Mouse (Mus musculus) regulatory T cell (primary cell): Measurements from ENCODE around the gene Fam131c.

Source experiments
- in situ Hi-C: fragments of 300-600 bp; cut with MboI, MseI; formaldehyde crosslinking; loops from one replicate; pipeline ENCODE4 v1.15.1; 2025; ENCODE audit warnings: high pct_unique_total_duplicates

Fam131c gene

DNA sequence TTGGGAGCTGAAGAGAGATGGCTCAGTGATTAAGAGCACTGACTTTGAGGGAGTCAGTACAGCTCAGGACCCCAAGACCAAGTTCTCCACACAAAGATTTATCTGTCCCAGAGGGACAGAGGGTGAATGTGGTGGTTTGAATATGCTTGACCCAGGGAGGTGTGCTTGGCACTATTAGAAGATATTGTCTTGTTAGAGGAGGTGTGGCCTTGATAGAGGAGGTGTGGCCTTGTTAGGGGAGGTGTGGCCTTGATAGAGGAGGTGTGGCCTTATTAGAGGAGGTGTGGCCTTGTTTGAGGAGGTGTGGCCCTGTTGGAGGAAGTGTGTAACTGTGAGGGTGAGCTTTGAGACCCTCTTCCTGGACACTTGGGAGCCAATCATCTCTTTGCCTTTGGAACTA lies 10.2 kb upstream of the Fam131c start:
- in situ Hi-C loops, result no loop called here

DNA sequence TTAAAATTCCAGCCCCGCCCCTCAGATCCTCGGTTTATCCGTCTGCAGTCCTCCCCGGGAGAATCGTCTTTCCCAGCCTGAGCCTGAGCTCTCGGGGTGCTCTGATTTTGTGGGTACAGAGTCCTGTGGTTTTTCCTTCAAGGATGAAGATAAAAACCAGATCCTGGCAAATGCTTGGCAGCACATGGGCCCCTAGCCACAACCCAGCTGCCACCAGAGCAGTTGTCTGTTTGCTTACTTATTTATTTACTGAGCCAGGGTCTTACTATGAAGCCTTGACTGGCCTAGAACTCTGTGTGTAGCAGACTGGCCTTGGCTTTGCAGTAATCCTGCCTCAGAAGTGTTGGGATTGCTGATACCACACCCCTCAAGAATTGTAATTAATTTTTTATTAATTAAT lies 8.8 kb upstream of the Fam131c start:
- in situ Hi-C loops, result no loop called here

DNA sequence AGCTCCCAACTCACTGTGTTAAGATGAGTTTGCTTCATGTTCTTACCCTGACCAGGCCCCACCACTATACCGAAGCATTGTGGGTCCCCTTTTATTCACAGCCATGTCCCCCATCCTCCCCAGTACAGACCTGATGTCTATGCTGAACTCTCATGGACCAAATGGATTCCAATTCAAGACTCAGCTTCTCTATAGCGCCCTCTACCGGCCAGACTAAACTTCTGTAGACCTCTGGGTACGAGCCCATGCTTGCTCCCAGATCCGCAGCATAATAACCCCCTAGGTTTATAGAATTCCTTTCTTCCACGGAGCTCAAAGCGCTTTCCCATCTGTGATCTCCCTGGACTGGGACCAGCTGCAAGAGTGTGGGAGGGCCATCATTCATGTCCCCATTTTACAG lies 7.2 kb upstream of the Fam131c start:
- in situ Hi-C loops, result loop anchor here (5.0 kb wide), 1 partner anchor 84 kb away; no protein-coding TSS in a partner anchor

DNA sequence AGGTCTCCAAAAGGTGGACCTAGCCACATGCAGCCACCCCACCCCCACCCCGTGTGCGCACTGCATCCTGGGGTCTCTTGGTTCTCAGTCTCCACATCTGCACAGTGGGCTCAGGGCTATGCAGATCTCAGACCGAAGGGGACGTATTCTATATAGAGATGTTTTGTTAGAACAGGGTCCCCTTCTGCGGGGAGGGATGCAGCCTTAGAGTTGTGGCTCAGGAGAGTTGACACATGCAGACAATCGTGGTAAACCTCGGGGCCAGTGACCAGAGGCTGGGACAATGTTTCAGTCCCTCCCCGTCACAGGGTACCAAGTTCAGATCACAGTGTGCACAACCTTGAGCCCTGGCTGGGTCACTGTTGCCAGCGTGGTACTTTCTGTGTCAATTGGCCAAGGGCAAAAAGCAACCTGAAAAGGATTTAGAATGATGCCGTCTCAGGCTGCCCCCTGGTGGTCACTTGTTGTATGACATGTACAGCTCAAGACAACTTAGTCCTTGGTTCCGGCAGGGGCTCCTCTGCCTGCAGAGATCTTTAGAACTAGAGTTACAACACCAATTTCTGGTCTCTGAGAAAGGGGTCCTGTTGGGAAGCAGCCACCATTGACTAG lies 5.0 kb upstream of the Fam131c start:
- in situ Hi-C loops, result loop anchor here (5.0 kb wide), 1 partner anchor 86 kb away; no protein-coding TSS in a partner anchor

DNA sequence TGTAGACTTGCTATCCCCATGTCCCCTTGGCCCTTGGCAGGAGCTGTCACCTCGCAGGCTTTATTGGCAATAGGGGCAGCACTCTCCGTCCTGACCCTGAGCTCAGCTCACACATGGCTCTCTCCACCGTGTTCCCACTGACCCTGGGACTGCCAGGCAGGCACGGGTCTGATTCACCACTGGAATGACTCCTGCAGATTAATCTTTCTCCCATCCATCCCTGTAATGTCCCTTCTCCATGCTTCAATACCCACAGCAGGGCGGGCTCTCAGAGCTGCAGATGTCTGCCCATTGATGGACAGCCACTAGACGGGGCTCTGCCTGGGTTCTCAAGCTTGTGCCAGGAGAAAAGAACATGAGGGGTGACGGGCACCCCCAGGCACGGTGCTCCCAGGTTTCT lies 2.9 kb upstream of the Fam131c start:
- in situ Hi-C loops, result no loop called here

DNA sequence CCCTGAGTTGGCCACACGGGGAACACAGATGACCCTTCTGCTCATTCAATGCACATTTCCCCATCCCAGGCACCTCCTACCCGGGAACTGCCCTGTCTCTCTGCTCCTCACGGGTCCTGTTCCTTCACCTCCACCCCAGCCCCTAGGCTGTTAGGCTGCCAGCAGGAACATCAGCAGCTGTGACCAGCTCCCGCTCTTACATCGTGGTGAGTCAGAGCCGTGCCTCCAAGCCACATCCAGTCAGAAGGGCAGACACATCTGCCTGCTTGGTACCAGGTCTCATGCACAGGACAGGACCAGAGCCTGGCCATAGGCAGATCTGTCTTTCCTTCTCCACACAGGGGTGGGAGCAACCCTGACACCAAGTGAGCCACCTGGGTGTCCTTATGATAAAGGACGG lies 2.1 kb upstream of the Fam131c start:
- in situ Hi-C loops, result no loop called here

DNA sequence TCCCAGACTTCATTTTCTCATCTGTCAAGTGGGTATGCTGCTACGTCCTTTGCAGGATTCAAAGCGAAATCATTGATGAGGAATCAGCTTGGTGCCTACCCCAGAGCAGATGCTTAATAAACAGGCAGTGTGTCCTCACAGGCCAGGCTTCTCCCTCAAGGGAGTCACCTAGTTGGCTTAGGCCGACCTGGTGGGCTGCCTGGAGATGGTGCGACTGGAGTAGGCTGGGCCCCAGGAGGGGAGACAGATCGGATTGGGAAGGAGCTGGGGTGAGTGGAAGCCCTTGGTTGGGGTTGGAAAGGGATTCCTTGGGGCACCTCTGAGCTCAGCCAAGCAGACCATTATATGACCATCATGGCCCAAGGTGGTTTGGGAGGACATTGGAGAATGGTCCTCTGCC lies 4.4 kb downstream of the Fam131c start:
- in situ Hi-C loops, result no loop called here

DNA sequence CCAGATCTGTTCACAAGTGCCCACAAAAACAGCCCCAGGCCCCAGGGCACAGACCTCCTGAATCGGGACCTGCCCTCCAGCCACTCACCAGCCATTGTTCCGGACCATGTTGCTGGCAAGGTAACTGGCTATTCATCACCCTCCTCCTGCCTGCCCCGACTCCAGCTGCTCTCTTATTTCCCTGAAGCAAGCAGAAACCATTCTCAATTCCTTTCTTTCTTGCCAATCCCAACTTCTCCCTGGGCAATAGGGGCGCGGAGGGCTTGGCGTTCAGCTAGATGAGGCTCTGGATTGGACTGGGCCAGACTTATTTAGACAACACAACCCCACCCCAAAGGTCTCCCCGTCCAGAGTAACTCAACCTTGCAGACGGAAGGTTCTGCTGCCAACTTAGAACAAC lies 11.7 kb downstream of the Fam131c start:
- in situ Hi-C loops, result no loop called here

DNA sequence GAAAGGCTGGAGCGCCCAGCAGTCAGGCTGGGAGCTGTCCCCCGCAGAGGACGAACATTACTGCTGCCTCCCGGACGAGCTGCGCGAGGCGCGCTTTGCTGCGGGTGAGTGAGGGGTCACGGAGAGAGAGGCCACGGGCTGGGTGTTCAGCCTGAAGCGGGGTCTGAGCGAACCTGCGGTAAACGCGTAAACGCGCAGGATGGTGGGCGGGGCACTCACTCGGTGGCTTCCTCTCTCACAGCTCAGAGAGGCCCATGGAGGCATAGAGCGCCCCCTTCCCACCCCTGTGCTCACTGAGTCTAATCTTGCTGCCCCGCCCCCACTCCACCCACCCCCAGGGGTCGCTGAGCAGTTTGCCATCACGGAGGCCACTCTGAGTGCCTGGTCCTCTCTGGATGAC lies 14.4 kb downstream of the Fam131c start:
- in situ Hi-C loops, result no loop called here

DNA sequence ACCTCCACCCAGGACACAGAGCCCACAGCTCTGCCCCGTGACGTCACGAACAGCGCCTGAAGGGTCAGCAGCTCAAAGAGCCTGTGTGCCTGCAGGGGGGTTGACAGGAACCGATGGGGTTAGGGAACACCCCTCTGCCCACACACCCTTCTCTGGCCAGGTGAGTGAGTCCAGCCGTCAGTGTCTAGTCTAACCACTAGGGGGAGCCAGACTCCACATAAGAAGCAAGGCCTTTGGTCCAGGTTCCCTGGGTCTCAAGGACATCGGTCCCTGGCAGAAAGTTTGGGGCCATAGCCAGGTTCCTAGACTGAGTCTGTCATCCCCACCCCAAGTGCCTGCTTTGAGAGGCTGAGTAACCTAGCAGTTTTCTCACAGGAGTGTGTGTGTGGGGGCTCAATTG lies 17.3 kb downstream of the Fam131c start:
- in situ Hi-C loops, result no loop called here

DNA sequence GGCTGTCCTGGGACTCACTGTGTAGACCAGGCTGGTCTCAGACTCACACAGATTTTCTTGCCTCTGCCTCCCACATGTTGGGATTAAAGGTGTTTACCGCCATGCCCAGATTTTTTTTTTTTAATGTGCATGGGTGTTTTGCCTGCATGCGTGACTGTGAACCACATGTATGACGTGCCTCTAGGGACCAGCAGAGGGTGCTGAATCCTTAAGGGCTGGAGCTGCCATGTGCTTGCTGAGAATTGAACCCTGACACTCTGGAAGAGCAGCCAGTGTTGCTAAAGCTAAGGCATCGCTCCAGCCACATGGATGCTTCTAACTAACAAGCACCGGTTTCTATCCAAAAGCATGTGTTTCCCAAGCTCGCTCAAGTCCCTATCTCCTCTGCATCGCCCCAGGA lies 18.1 kb downstream of the Fam131c start:
- in situ Hi-C loops, result no loop called here

DNA sequence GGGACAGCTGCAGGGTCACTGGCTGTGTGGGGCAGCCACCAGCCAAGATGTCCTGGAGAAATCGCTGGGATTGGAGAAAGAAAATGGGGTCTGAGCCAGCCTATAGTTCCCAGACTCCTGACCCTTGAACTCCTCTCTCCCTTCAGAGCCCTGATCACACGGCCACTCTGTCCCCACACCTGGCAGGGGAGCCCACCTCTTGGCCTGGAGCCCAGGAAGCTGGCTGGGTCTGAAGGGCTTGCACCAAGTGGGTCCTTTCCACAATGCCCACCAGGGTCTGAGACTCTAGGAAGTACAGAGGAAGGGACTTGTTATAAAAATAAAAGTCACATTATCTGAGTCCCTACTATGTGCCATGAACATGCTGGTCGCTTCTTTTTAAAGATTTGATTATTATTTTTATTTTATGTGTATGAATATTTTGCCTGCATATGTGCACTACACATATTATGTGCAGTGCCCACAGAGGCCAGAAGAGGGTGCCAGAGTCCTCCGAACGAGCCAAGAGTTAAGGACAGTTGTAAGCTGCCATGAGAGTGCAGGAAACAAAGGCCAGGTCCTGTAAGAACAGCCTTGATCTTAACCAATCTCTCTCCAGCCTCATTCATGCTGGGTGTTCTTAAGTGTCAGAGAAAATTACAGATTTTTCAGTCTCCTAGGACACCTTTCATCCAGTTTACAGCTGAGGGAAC lies 19.2 kb downstream of the Fam131c start:
- in situ Hi-C loops, result no loop called here

DNA sequence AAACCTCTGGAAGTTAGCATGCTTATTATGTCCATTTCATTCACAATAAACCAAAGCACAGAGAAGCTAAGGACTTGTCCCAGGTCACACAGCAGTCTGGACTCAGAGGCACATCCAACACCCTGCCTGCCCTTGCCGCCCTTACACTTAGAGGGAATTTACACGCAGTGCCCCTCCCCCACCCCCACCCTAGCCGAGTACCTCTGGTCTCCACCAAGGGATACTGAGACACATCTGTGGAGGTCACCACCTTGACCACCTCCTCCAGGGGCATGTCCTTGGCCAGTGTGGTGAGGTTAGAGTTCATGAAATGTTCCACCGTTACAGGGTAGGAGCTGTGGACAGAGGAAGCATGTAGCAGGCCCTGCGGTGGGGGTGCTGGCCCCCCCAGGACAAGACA lies 19.9 kb downstream of the Fam131c start:
- in situ Hi-C loops, result no loop called here

DNA sequence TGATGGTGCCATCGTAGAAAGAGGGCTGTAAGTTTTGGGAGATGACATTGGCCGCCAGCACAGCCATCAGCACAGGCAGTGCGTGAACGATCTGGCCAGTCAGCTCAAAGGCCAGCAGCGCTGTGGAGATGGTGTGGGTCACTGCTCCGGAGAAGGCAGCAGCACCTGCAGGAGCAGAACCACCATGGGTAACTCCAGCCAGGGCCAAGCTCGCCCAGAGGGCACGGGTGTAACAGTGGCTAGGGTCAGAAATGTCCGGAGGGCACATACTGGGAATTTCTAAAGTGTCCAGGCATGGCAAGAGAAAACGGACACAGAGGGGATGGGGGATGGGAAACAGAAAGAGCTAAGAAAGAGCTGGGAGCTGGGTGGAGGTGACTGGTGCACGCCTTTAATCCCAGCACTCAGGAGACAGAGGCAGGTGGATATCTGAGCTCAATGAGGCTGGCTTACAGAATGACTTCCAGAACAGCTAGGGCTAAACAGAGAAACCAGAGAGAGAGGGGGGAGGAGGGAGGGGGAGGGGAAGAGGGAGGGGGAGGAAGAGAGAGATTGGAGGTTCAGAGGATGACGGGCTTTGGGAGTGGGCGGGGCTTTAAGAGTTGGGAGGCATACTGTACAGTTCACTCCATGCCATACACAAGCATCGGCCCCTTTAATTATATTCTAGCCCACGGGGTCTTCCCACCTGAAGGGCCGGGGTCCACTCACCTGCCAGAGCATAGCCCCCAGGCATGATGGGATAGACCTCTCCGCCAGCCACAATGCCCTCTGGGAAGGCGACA lies 21.5 kb downstream of the Fam131c start:
- in situ Hi-C loops, result no loop called here

DNA sequence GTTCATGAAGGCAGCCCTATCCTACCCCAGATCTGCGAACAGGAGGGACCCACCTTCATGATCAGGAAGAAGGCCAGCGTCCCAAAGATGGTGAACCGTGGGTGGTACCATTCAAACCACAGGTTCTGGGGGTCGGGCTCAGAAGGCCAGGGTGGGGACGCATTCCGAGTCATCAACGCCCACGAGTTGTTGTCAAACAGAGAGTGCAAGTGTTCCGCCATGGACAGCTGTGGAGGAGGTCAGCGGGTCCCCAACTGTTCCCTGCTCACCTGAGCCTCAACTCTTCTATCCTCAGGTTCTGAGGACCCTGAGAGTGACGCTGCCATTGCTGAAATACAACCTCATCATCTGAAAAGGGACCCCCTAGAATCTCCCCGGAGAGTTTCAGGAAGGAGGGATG lies 23.3 kb downstream of the Fam131c start:
- in situ Hi-C loops, result no loop called here

DNA sequence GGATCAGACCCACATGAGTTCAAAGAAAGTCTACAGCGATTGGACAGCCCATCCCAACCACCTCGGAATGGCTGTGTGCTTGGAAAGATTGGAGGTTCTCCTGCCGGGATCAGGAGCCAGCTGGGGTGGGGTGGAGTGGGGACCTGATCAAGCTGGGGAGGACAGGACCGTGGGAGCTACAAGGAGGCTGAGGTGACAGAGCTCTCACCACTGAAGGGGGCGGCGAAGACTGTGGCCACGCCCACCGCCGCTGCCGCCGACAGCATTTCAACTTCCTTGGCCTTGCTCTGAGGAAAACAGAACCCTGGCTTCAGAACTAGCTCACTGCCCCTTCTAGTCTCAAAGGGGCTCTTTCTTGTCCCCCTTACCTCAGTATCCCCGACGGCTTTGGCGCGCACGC lies 26.7 kb downstream of the Fam131c start:
- in situ Hi-C loops, result no loop called here

DNA sequence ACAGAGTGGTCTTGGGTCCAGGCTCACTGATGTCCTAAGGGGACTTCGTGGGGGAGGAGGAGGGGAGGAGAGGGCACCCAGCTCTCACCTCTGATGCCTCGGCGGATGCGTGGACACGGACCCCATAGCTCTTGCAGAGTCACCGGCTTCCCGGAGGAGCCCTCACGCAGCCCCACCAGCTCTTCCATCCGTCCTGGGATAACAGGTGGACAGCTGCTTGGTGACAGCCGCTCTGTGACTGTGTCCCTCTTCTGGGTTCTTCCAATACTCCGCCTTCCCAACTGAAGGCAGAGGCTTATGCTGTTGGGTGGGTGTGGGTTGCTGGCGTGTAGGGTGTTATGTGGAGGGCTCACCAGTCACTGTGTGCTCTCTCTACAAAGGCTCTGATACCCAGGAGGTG lies 29.8 kb downstream of the Fam131c start:
- in situ Hi-C loops, result no loop called here

DNA sequence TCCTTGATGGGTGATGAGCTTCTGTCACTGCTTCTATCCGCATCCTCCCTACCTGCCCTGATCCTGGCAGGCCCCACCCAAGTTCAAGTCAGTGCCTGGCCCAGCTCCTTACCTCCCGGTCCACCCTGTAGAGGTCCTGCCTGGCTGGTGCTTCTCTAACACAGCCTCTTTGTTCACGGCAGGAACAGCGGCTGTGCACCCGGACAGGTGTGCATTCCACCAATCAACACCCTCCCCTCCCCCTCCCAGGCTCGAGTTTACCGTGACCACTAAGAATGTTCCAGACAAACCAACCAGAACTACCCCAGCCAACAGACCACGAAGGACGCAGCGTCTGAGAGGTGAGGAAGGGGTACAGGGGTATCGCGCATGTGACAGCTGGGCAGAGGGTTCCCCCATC lies 30.5 kb downstream of the Fam131c start, which contains the start of gene Clcnka:
Gene Clcnka, minus strand, starts transcription at position 180 of the 400 bp plus-strand sequence.
- in situ Hi-C loops, result no loop called here

DNA sequence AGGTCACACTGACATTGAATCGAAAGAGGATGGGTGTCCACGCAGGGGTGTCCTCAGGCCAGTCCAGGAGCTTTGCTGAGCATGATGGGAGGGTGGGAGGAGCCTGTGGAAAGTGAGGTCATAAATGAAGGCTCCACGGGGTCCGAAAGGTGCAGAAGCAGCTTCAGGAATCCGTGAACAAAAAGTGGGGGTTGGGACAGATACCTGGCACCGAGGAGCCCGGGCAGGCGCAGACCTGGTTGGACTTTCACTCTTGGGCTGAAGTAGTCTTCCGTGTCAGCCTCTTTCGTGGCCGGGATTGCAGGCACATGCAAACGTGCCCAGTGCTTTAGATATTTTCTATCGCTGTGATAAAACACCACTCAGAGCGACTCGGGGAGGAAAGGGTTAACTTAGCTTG lies 32.2 kb downstream of the Fam131c start:
- in situ Hi-C loops, result no loop called here

DNA sequence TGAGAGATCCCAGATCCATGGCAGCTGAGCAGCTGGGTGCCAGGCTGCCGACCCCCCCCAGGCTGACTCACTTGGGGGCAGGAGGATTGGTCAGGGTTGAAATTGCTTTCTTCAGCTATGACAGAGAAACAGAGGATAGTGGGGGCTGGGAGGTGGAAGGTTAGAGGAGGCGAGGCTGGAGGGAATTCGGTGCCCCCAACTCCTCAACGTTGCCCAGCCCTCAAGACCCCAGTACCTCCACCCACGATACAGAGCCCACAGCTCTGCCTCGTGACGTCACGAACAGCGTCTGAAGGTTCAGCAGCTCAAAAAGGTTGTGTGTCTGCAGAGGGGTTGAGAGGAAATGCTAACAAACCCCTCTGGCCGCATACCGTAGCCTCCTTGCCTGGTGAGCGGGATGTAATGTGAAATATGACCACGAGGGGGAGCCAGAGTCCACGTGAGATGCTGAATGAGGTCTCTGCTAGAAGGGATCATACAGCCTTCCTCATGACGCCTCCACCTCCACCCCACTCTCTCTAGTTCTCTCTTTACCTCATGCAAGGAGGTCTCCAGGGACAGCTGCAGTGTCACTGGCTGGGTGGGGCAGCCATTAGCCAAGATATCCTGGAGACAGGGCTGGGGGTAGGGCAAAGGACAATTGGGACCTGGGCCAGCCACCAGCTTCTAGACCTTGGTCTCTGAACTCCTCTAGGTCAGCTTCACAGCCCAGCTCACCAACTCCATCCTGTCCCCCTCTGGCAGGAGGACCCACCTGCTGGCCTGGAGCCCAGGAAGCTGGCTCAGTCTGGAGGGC lies 36.7 kb downstream of the Fam131c start:
- in situ Hi-C loops, result loop anchor here (5.0 kb wide), 2 partner anchors 43 to 168 kb away; no protein-coding TSS in a partner anchor

DNA sequence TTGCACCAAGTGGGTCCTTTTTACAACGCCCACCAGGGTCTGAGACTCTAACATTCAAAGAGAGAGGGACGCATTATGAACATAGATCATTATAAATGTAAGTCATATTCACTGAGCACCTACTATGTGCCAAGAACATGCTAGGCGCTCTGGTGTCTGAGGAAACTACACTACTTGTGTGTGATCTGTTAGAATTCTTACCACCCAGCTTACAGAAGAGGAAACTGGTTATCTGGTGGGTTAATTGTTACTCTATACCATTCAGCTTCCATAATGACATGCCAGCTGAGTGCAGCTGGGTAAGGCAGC lies 37.2 kb downstream of the Fam131c start:
- in situ Hi-C loops, result loop anchor here (5.0 kb wide), 2 partner anchors 42 to 167 kb away; no protein-coding TSS in a partner anchor
